Mouse (Mus musculus) liver, postnatal 0 days (tissue): ENCODE data around the gene Slx1b.

Experiments
- CTCF ChIP-seq: sonication (generic); IDR thresholded peaks from 2 replicates; pipeline ENCODE4 v1.5.1; 2016; ENCODE audit warnings: antibody characterized with exemption, low read depth
- EP300 ChIP-seq: IDR thresholded peaks from 2 replicates; pipeline ENCODE4 v1.6.1; 2016; ENCODE audit warnings: antibody characterized with exemption, low read depth, mild to moderate bottlenecking

GRCm38 (mm10) chr7:126740132-126740735 is 44.6 kb upstream of the Slx1b start:
- TF ChIP-seq EP300, result no peak
- TF ChIP-seq CTCF, result no peak
